Mouse (Mus musculus): ENCODE measurements at regions not wholly inside any gene's neighbourhood (a gene's known extent, or its start where the extent isn't known, plus 50 kb on each side); places are given as distances from the start of the nearest gene placed in this dataset.

DNA sequence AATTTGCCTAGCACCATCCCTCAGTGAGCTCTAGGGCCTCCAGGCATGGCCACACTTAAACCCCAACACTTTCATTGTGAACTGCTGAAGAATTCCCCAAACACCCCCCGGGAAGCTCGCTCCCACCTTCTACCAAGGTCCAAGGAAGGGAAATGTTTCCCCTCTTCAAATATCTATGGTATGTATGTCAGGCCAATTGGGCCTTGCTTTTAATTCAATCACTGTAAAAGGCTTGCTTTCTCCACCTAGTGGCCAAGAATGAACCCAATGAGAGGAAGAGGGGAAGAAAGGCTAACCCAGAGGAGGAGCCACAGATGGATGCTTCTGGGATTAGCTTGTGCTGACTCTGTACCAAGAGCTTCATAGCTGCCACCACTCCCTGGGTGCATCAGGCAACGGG lies 336.3 kb upstream of the Tgfbr2 start:
- peak; percentile 37; the same call in 1 of the 2 replicates for TF ChIP-seq CTCF (IDR thresholded peaks at IDR 0.05; ENCODE audit: borderline replicate concordance, extremely low read depth, insufficient read depth, insufficient read length)
- TF ChIP-seq POLR2A (IDR thresholded peaks at IDR 0.05; ENCODE audit: borderline replicate concordance, extremely low read depth, insufficient read depth, insufficient read length, poor library complexity, severe bottlenecking) = no peak

All from brain, embryonic 14.5 days (tissue).